Mouse (Mus musculus): ENCODE results near the gene Slc35a5.

Gene Slc35a5

GRCm38 (mm10) chr16:45158522-45159388, at the start of gene Slc35a5, which contains the start of gene Atg3:
Slc35a5 (minus strand) TSS chr16:45158706.
Atg3 (plus strand) TSS chr16:45158785.
- peak; percentile 95 for DNase-seq (ENCODE audit: extremely low spot score, low spot score)

- DNase-seq (ENCODE audit: extremely low spot score, low spot score) = no peak
Measured at GRCm38 (mm10) chr16:45204859-45205670, 46.6 kb upstream of the Slc35a5 start.

GRCm38 (mm10) chr16:45204438-45204837, 45.9 kb upstream of the Slc35a5 start:
- DNase-seq (ENCODE audit: extremely low spot score, low spot score) = no peak

- DNase-seq (ENCODE audit: extremely low spot score, low spot score) = no peak
Measured at GRCm38 (mm10) chr16:45201395-45201794, 42.9 kb upstream of the Slc35a5 start.

GRCm38 (mm10) chr16:45196816-45197215, 38.3 kb upstream of the Slc35a5 start:
- DNase-seq (ENCODE audit: extremely low spot score, low spot score) = peak; percentile 51

- DNase-seq (ENCODE audit: extremely low spot score, low spot score) = peak; percentile 65
Measured at GRCm38 (mm10) chr16:45192613-45193012, 34.1 kb upstream of the Slc35a5 start.

- DNase-seq (ENCODE audit: extremely low spot score, low spot score) = no peak
Measured at GRCm38 (mm10) chr16:45181824-45182223, 23.3 kb upstream of the Slc35a5 start.

GRCm38 (mm10) chr16:45178552-45178951, 20.0 kb upstream of the Slc35a5 start:
- DNase-seq (ENCODE audit: extremely low spot score, low spot score) = no peak

GRCm38 (mm10) chr16:45159389-45159716, 847 bp upstream of the Slc35a5 start:
- no peak for DNase-seq (ENCODE audit: extremely low spot score, low spot score)

GRCm38 (mm10) chr16:45158136-45158521, 377 bp downstream of the Slc35a5 start:
- no peak for DNase-seq (ENCODE audit: extremely low spot score, low spot score)

GRCm38 (mm10) chr16:45154741-45155250, 3.7 kb downstream of the Slc35a5 start:
- no peak for DNase-seq (ENCODE audit: extremely low spot score, low spot score)

GRCm38 (mm10) chr16:45148488-45149082, 9.9 kb downstream of the Slc35a5 start:
- no peak for DNase-seq (ENCODE audit: extremely low spot score, low spot score)

- DNase-seq (ENCODE audit: extremely low spot score, low spot score) = no peak
Measured at GRCm38 (mm10) chr16:45145119-45145518, 13.4 kb downstream of the Slc35a5 start.

- no peak for DNase-seq (ENCODE audit: extremely low spot score, low spot score)
Measured at GRCm38 (mm10) chr16:45142565-45142964, 15.9 kb downstream of the Slc35a5 start.

GRCm38 (mm10) chr16:45141711-45142110, 16.8 kb downstream of the Slc35a5 start:
- DNase-seq (ENCODE audit: extremely low spot score, low spot score) = no peak

GRCm38 (mm10) chr16:45127936-45128710, 30.4 kb downstream of the Slc35a5 start:
- DNase-seq (ENCODE audit: extremely low spot score, low spot score) = no peak

GRCm38 (mm10) chr16:45124230-45125203, 34.0 kb downstream of the Slc35a5 start:
- DNase-seq (ENCODE audit: extremely low spot score, low spot score) = no peak

GRCm38 (mm10) chr16:45122571-45122970, 35.9 kb downstream of the Slc35a5 start:
- no peak for DNase-seq (ENCODE audit: extremely low spot score, low spot score)

GRCm38 (mm10) chr16:45120844-45121425, 37.6 kb downstream of the Slc35a5 start:
- no peak for DNase-seq (ENCODE audit: extremely low spot score, low spot score)
